Mouse (Mus musculus) embryonic facial prominence, embryonic 12.5 days (tissue): ENCODE measurements at regions not wholly inside any gene's neighbourhood (a gene's known extent, or its start where the extent isn't known, plus 50 kb on each side); places are given as distances from the start of the nearest gene placed in this dataset.

Experiments used
- ATAC-seq: fragments of 200-750 bp; cut with Nextera tagmentation; 2 replicates; pipeline ENCODE4 v1.8.0; 2017; ENCODE audit not compliant: insufficient number of reproducible peaks, insufficient read depth, low FRiP score, low TSS enrichment
- H3K27ac ChIP-seq: fragments of 300-500 bp; sonication (generic); 2 replicates; pipeline ENCODE4 v1.5.1; 2016; ENCODE audit warnings: mild to moderate bottlenecking
- H3K27me3 ChIP-seq: fragments of 300-500 bp; sonication (generic); 2 replicates; pipeline ENCODE4 v1.6.1; 2016; ENCODE audit warnings: mild to moderate bottlenecking, moderate library complexity
- H3K36me3 ChIP-seq: fragments of 300-500 bp; sonication (generic); 2 replicates; pipeline ENCODE4 v1.6.1; 2016; ENCODE audit warnings: mild to moderate bottlenecking
- H3K4me1 ChIP-seq: fragments of 300-500 bp; sonication (generic); 2 replicates; pipeline ENCODE4 v1.6.1; 2016
- H3K4me2 ChIP-seq: fragments of 300-500 bp; sonication (generic); replicated peaks from 2 replicates; pipeline ENCODE4 v1.6.1; 2016; ENCODE audit warnings: mild to moderate bottlenecking, moderate library complexity
- H3K4me3 ChIP-seq: fragments of 300-500 bp; sonication (generic); 2 replicates; pipeline ENCODE4 v1.5.1; 2016; ENCODE audit warnings: mild to moderate bottlenecking
- H3K9ac ChIP-seq: fragments of 300-500 bp; sonication (generic); 2 replicates; pipeline ENCODE4 v1.6.1; 2016; ENCODE audit warnings: mild to moderate bottlenecking, moderate library complexity
- H3K9me3 ChIP-seq: fragments of 300-500 bp; sonication (generic); 2 replicates; pipeline ENCODE4 v1.6.1; 2016; ENCODE audit warnings: mild to moderate bottlenecking, moderate library complexity
- WGBS: fragments of 180-500 bp; shearing (Covaris S2); methylation state at CpG from one replicate; pipeline ENCODE4 v1.1.7; 2016; 5-methylcytosine and 5-hydroxymethylcytosine counted together

DNA sequence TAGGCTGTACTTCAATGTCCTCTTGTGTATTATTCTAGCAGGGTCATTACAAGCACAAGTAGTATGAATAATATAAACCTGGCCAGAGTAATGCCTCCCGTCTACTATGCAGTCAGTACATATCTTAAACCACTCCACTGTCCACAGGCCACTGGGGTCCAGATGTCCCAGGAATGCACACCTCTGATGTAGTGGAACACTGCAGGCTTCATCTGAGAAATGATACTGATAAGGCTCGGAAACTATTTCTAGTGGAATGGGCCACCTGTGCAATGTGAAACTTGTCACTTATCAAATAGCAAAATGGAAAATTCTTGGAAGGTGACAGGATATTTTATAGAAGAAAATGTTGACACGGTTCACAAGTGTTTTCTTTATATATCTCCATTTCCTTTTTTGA is 477.6 kb upstream of the Gm9747 start:
- H3K36me3 ChIP-seq = no peaks in the 10 kb centered on the region
- H3K9me3 ChIP-seq = no peaks in the 10 kb centered on the region
- ATAC-seq = no peak
- no peak overlapping the region for H3K4me2 ChIP-seq
- no peak overlapping the region for H3K4me3 ChIP-seq
- no peak overlapping the region for H3K9ac ChIP-seq
- H3K27ac ChIP-seq = no peak overlapping the region
- 72% methylated on average over 3 of the region's 3 CpGs for WGBS
- H3K27me3 ChIP-seq = no peaks in the 10 kb centered on the region
- H3K4me1 ChIP-seq = no peaks in the 10 kb centered on the region; the same call in 1 of the 2 replicates

DNA sequence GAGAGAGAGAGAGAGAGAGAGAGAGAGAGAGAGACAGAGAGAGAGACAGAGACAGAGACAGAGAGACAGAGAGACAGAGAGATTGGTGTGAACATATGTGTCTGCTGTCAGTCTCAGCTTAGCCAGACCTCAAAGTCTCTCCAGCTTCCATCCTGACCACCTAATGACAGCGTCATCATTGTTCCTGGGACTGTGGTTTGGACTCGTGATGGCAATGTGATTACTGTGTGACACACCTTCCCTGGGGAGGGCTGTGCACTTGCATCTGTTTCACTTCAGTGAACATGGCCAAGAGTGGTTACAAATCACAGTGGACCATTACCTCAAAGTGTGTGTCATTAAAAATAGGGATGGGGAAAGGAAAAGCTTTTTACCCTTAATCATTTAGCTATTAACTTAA is 477.2 kb upstream of the Gm9747 start:
- Histone ChIP-seq H3K4me2 (no peak overlapping the region), H3K4me3 (no peak overlapping the region), H3K27me3 (no peaks in the 10 kb centered on the region), H3K9me3 (no peaks in the 10 kb centered on the region), H3K36me3 (no peaks in the 10 kb centered on the region), H3K4me1 (no peaks in the 10 kb centered on the region; the same call in 1 of the 2 replicates), H3K9ac (no peak overlapping the region), H3K27ac (no peak overlapping the region)
- ATAC-seq = no peak
- WGBS = 48% methylated on average over 2 of the region's 2 CpGs

DNA sequence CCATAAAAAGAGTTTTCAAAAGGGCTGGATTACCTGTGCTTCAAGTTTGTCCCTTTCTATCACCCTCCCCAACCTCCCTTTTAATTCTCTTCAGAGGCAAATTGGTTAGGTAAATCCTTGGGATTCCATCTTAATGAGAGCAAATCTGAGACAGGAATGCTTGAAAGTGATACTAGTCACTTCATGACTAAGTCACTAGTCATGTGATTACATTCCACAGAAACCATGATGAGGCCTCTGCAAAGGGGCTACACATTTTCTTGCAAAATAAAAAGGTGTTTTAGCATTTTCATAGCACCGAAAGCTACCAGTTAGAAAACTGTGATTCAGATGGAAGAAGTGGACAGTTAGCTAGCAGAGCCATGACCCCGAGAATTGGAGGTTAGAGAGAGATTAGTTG is 473.0 kb upstream of the Gm9747 start:
- Histone ChIP-seq H3K27me3 (no peaks in the 10 kb centered on the region), H3K4me3 (no peak overlapping the region), H3K27ac (no peak overlapping the region), H3K9ac (no peak overlapping the region), H3K9me3 (no peaks in the 10 kb centered on the region), H3K4me2 (no peak overlapping the region), H3K4me1 (no peaks in the 10 kb centered on the region; the same call in 1 of the 2 replicates), H3K36me3 (no peaks in the 10 kb centered on the region)
- 73% methylated on average over 2 of the region's 2 CpGs for WGBS
- no peak for ATAC-seq

GRCm38 (mm10) chr1:81771704-81772103 is 461.2 kb upstream of the Gm9747 start:
- Histone ChIP-seq H3K9ac (no peak overlapping the region), H3K27ac (no peak overlapping the region), H3K36me3 (no peaks in the 10 kb centered on the region), H3K4me1 (no peaks in the 10 kb centered on the region), H3K4me2 (no peak overlapping the region), H3K9me3 (no peaks in the 10 kb centered on the region), H3K27me3 (no peaks in the 10 kb centered on the region), H3K4me3 (no peak overlapping the region)
- 89% methylated on average over 3 of the region's 3 CpGs for WGBS
- no peak for ATAC-seq

- no peaks in the 10 kb centered on the region for H3K27me3 ChIP-seq
- H3K27ac ChIP-seq = no peak overlapping the region
- H3K9me3 ChIP-seq = no peaks in the 10 kb centered on the region
- H3K9ac ChIP-seq = no peak overlapping the region
- no peaks in the 10 kb centered on the region for H3K4me1 ChIP-seq
- ATAC-seq = no peak
- H3K36me3 ChIP-seq = no peaks in the 10 kb centered on the region
- H3K4me2 ChIP-seq = no peak overlapping the region
- H3K4me3 ChIP-seq = no peak overlapping the region
Measured at GRCm38 (mm10) chr1:81780583-81780982, 452.3 kb upstream of the Gm9747 start.

GRCm38 (mm10) chr1:81784305-81784704 is 448.6 kb upstream of the Gm9747 start:
- no peak for ATAC-seq
- H3K9me3 ChIP-seq = no peaks in the 10 kb centered on the region
- H3K27me3 ChIP-seq = no peaks in the 10 kb centered on the region
- WGBS = 67% methylated on average over 1 of the region's 1 CpGs
- H3K36me3 ChIP-seq = no peaks in the 10 kb centered on the region
- H3K4me1 ChIP-seq = no peaks in the 10 kb centered on the region
- no peak overlapping the region for H3K9ac ChIP-seq
- no peak overlapping the region for H3K27ac ChIP-seq
- H3K4me2 ChIP-seq = no peak overlapping the region
- H3K4me3 ChIP-seq = no peak overlapping the region

DNA sequence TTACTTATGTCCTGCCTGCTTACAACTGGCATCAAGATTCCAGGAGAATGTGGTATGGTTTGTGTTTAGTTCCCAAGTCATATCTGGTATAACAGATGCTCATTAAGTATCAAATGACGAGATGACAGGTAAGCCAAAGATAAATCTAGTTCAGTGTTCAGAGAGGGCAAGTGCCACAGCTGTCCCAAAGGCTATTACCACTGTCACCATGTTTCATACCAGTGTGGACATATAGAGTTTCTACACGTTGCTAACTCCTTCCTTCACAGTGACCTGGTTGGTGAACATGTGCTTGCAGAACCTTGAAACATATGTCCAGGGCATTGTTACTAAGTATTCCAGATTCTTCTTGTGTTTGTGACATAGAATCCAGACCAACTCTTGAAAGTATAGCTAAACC is 438.1 kb upstream of the Gm9747 start:
- Histone ChIP-seq H3K4me2 (no peak overlapping the region), H3K9ac (no peak overlapping the region), H3K4me1 (no peaks in the 10 kb centered on the region), H3K9me3 (no peaks in the 10 kb centered on the region), H3K27ac (no peak overlapping the region), H3K4me3 (no peak overlapping the region), H3K27me3 (no peaks in the 10 kb centered on the region), H3K36me3 (no peaks in the 10 kb centered on the region)
- no peak for ATAC-seq
- 62% methylated on average over 2 of the region's 2 CpGs for WGBS

GRCm38 (mm10) chr1:81795399-81795798 is 437.5 kb upstream of the Gm9747 start:
- H3K4me3 ChIP-seq = no peak overlapping the region
- no peak overlapping the region for H3K9ac ChIP-seq
- H3K36me3 ChIP-seq = no peaks in the 10 kb centered on the region
- H3K4me1 ChIP-seq = no peaks in the 10 kb centered on the region
- no peak overlapping the region for H3K27ac ChIP-seq
- no peaks in the 10 kb centered on the region for H3K27me3 ChIP-seq
- no peaks in the 10 kb centered on the region for H3K9me3 ChIP-seq
- no peak overlapping the region for H3K4me2 ChIP-seq
- WGBS = 70% methylated on average over 1 of the region's 1 CpGs
- no peak for ATAC-seq

DNA sequence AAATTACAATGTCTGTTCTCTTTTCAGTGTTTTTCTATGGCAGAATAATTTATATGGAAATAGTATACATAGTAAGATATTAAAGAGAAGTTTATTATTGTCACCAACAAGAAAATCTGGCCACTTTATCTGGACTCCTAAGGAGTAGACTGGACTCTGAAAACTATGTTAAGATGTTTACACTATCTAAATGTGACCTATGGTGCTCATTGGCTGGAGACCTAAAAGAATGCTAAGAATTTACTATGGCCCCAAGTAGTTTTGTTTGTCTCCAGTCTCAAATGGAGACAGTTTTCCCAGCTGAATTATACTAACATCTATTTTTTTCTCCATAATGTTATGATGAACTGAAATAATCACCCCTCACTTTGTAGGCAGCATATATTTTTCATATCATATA is 421.3 kb upstream of the Gm9747 start:
- Histone ChIP-seq H3K4me1 (no peaks in the 10 kb centered on the region), H3K9me3 (no peaks in the 10 kb centered on the region), H3K27ac (no peak overlapping the region), H3K27me3 (no peaks in the 10 kb centered on the region), H3K4me2 (no peak overlapping the region), H3K9ac (no peak overlapping the region), H3K4me3 (no peak overlapping the region), H3K36me3 (no peaks in the 10 kb centered on the region)
- ATAC-seq = no peak

DNA sequence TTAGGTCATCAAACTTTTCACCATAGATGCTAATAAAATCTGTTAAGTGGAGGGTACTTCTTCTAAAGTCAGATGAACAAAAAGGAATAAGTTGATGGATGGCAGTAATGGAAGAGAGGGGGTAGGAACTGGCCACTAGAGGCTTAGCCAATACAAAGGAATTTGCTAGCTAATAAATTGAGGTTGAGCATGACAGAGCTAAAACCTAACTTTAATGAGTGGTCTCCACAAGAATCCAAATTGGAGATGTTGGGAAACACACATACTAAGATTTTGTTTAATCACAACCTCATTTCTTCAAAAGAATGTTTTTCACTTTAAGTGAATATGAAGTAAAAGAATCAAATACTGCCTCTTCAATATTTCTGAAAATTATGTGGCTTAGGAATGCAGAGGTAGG is 414.0 kb upstream of the Gm9747 start:
- Histone ChIP-seq H3K4me1 (no peaks in the 10 kb centered on the region), H3K9ac (no peak overlapping the region)

GRCm38 (mm10) chr1:81841966-81842365 is 390.9 kb upstream of the Gm9747 start:
- no peak overlapping the region for H3K27ac ChIP-seq
- H3K9me3 ChIP-seq = no peaks in the 10 kb centered on the region
- no peak for ATAC-seq
- H3K4me3 ChIP-seq = no peak overlapping the region
- no peaks in the 10 kb centered on the region for H3K4me1 ChIP-seq
- H3K36me3 ChIP-seq = no peaks in the 10 kb centered on the region
- H3K27me3 ChIP-seq = no peaks in the 10 kb centered on the region
- no peak overlapping the region for H3K9ac ChIP-seq
- no peak overlapping the region for H3K4me2 ChIP-seq
- WGBS = 87% methylated on average over 3 of the region's 3 CpGs

More for the DNA sequence above, 414.0 kb upstream of the Gm9747 start:
- Histone ChIP-seq H3K27ac (no peak overlapping the region), H3K27me3 (no peaks in the 10 kb centered on the region), H3K9me3 (no peaks in the 10 kb centered on the region), H3K36me3 (no peaks in the 10 kb centered on the region), H3K4me3 (no peak overlapping the region), H3K4me2 (no peak overlapping the region)
- ATAC-seq = no peak

GRCm38 (mm10) chr1:81850462-81851144 is 382.3 kb upstream of the Gm9747 start:
- no peak for ATAC-seq
- Histone ChIP-seq H3K9me3 (no peaks in the 10 kb centered on the region), H3K9ac (no peak overlapping the region), H3K4me3 (no peak overlapping the region), H3K4me2 (no peak overlapping the region), H3K4me1 (no peaks in the 10 kb centered on the region), H3K27me3 (no peaks in the 10 kb centered on the region), H3K36me3 (no peaks in the 10 kb centered on the region), H3K27ac (no peak overlapping the region)
- 80% methylated on average over 6 of the region's 6 CpGs for WGBS

GRCm38 (mm10) chr1:81859464-81859863 is 373.4 kb upstream of the Gm9747 start:
- Histone ChIP-seq H3K27me3 (no peaks in the 10 kb centered on the region), H3K9ac (no peak overlapping the region), H3K4me1 (0 out of 2 replicates have a peak, but pooled peaks cover 5% of the 10 kb centered on the region), H3K36me3 (no peaks in the 10 kb centered on the region), H3K4me3 (no peak overlapping the region), H3K27ac (no peak overlapping the region), H3K9me3 (no peaks in the 10 kb centered on the region), H3K4me2 (no peak overlapping the region)
- no peak for ATAC-seq
- 66% methylated on average over 2 of the region's 2 CpGs for WGBS
